Mouse (Mus musculus) bone marrow macrophage, adult 2 months (primary cell): Measurements from ENCODE around the gene Mtfr2.

Experiments used
- CTCF ChIP-seq: IDR thresholded peaks from 2 replicates; pipeline ENCODE4 v1.5.1; 2012; ENCODE audit warnings: low read depth, mild to moderate bottlenecking, low read length, moderate library complexity
- POLR2A ChIP-seq: IDR thresholded peaks from 2 replicates; pipeline ENCODE4 v1.6.1; 2012; ENCODE audit warnings: mild to moderate bottlenecking, low read depth, low read length, borderline replicate concordance

DNA sequence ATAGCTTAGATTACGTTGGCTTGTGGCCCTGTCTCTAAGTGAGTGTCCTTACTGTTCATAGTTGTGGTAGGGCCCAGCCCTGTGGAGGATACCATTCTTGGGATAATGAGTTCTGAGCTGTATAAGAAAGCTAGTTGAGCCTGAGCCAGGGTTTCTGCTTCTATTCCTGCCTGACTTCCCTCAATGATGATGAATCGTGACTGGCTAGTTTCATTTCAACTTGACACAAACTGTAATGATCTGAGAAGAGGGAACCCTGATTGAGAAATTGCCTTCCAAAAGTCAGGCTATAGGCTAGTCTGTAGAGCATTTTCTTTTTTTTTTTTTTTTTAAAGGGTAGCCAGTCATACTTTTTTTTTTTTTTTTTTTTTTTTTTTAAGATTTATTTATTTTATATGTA lies 1.3 kb downstream of the Mtfr2 start:
- TF ChIP-seq POLR2A (no peak), CTCF (no peak)
